In genomic region chr3:94886316-94887224, GRCm38 (mm10) we compare ENCODE assay signal across 7 mouse cellular contexts. TPM values are rescaled to one million over a fixed set of nuclear protein-coding genes. Genes with fewer than 3 reads are reported as not detected.
DNase-seq lines count a peak whose midpoint lies in the region; ATAC-seq lines count a peak whose summit lies in the region.

Gene Psmb4, minus strand, starts transcription at chr3:94886961.

- intact Hi-C loops in gastrocnemius, postnatal 14 days (cut with DNase I; ENCODE audit: low total_unique reads): no loop called here
- intact Hi-C loops in left cerebral cortex, postnatal 10 days (cut with DNase I): no loop called here

- peak; percentile 97 for ATAC-seq in inflammation-experienced regulatory T-cells, adult 6 months
- peak; percentile 89 for ATAC-seq in megakaryocyte-erythroid progenitor cell, adult 5-6 weeks (replicated peaks; ENCODE audit: low FRiP score, low TSS enrichment, poor library complexity, severe bottlenecking)

- DNase-seq in adrenal gland, adult (ENCODE audit: inconsistent age in 2 of 2, low spot score in 1 of 2): peak; percentile 88 to 96
- peak; percentile 96 for DNase-seq in embryo, embryonic 10 days (ENCODE audit: low spot score)
- peak; percentile 84 for DNase-seq in gastrocnemius, postnatal 14 days
- peak; percentile 84 to 89 for DNase-seq in left cerebral cortex, postnatal 10 days (ENCODE audit: extremely low spot score in 1 of 2, low spot score in 2 of 2)
- peak; percentile 84 for DNase-seq in right cerebral cortex, postnatal 25 days

RNA-seq across cellular contexts. Expression of gene Psmb4, which starts in this region (rescaled TPM):
- total RNA-seq in gastrocnemius, postnatal 14 days (2021): 100 to 1,000 TPM; 202 to 211 TPM
- polyA plus RNA-seq in inflammation-experienced regulatory T-cells, adult 6 months (2017; shearing (Covaris generic)): 100 to 1,000 TPM; 120 to 202 (median 164) TPM
- 100 to 1,000 TPM; 274 to 309 TPM for total RNA-seq in left cerebral cortex, postnatal 10 days (2021)
- total RNA-seq in megakaryocyte-erythroid progenitor cell, adult 5-6 weeks (2014; fragmentation: Nextera tagmentation): 427 and 467 TPM in 2 replicates
- 212 and 218 TPM in 2 replicates for total RNA-seq in megakaryocyte-erythroid progenitor cell, adult 5-6 weeks (2017)

Comparison
In these comparisons a context has a peak if more than half of its experiments do, and no peak if none do; other contexts are left out.
1. Peak in every context shown above with its lines: DNase-seq and ATAC-seq.